Mouse (Mus musculus): ENCODE results near the gene Asap2. TPM values are rescaled to one million over a fixed set of nuclear protein-coding genes. Genes with fewer than 3 reads are reported as not detected.

Gene Asap2
- polyA plus RNA-seq (2017; shearing (Covaris generic)): 0.68 TPM

DNA sequence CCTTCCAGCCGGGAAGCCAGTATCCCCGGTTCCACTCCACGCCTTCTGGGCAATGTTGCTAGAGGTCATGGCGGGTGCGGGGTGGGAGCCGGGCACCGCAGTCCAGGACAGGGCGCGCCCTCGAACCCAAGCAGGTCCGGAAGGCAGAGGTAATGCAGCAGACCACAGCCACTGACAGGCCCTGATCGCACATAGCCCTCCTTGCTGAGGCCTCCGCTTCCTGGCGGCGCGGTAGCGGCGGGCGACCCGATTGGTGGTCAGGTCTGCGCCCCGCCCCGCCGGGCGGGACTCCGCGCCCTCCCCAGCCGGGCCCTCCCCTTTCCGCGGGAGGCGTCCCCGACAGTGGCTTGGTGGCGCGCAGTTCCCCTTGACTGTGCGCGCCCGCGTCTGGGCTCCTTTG lies at the start of gene Asap2:
Asap2 (plus strand) TSS at position 328 of the 400 bp plus-strand sequence.

DNA sequence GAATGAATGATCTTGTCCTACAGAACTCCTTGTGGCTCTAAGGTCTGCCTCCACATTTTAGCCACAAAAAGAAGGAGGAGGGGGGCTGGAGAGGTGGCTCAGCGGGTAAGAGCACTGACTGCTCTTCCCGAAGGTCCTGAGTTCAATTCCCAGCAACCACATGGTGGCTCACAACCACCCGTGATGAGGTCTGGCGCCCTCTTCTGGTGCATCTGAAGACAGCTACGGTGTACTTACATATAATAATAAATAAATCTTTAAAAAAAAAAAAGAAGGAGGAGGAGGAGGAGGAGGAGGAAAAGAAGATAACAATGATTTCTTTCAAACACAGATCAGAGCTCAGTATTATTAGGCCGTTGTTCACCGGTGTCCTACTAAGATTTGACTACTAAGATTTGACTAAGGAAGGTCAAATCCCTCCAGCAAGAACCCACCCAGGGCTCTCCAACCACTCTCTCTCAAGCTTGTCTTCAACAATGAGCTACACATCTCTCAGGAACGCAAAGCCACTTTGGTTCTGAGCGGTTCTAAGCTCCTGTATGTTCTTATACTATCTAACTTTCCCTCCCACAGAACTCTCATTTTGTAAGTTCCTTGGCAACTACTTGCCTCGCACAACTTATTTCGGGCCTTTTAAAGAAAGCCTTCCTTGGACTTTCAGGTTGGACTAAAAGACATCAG lies 294.6 kb downstream of the Asap2 start, which contains the start of gene Cpsf3:
Cpsf3 (plus strand) TSS at position 631 of the 681 bp plus-strand sequence.

DNA sequence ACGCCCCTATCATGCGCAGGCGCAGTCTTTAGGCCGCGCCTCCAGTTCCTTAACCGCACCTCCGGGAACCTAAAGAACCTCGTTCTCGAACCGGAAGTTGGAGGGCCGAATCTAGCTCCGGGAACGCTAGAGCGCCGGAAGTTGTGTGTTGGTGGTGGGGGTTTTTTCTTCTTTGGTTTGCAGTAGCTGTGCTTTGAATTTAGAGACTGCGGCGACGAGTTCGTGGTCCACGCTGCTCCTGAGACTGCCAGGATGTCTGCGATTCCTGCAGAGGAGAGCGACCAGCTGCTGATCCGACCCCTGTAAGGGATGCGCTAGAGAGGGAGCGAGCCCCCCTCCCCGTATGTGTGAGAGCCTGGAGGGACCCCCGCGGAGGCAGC lies 296.0 kb downstream of the Asap2 start, which contains the start of gene Itgb1bp1:
Itgb1bp1 (minus strand) TSS at position 42 of the 380 bp plus-strand sequence.

DNA sequence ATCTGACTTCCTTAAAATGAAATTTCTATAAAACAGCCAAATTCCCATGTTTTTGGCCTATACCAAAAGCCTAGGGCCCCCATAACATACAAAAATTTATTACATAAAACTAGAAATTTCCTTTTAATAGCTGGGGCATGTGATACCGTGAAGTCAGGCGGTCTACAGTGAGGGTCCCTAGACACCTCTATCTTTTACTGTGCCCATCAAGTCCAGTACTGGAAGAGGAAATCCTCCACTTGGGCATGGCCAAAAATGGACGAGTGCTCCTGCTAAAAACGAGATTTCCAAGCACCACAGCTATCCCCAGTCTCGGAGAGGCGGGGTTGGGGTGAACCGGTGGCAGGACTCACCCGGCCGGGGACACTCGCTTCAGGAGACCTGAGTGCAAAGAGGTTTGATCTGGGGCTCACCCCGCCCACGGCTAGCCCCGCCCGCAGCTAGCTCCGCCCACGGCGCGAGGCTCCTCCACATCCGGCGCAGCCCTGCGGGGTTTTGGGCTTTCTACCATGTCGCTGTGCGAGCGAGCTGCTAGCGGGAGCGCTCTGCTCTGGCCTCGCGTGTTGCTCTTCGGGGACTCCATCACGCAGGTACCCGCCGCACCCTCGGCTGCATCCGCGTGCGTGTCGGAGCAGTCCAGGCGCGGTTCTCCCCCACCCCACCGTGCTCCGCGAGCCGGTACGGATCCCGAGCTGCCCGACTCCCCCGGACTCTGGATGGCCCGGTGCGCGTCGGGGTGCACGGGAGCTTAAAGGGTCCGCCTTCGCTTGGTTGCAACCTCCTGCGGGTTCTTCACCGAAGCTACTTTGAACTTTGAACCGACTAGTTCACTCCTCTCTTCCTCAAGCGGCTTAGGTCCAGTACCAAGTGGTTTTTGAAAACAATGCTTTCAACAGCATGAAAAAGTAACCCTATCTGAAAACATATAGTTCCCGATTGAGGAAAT lies 325.9 kb downstream of the Asap2 start, which contains the start of gene Iah1:
Iah1 (plus strand) TSS at position 467 of the 946 bp plus-strand sequence.

